Mouse (Mus musculus) left cerebral cortex, adult 9 months (tissue): ENCODE measurements around the gene Zik1.

Experiments
- DNase-seq, 2 experiments: peaks; one replicate each; pipeline ENCODE4 v3.0.0; 2022; ENCODE audit warnings: low spot score in 2 of 2

Gene Zik1

DNA sequence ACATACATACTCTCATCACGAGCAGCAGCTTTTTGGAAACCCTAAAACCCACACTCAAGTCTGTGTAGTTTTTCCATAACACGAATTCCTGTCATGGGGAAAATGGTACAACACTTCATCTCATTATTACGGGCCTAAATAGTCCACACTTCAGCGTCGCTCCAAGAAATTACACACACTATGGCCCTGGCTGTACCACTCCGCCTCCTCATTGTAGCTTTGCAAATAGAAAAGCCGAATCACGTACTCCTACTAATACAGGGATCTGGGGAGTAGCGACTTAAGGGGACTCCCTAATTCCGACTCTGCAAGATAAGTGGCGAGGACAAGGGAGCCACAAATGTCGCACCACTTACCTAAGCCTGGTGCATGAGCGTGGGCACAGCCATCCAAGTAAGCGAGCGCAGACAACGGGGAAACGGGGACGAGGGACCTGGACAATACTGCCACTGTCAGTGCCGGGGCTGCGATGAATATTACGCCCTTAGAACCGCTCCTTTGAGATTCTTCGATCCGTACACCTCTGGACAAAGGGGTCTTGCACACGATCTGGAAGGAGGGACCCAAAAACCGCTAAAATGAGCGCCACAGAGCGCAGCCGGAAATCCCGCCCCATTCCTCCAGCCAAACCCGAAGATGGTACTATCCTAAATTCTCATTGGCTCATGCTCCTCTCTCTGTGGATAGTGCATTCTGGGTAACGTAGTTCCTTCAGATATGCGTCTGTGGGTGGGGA, at the start of gene Zik1:
Zik1 (minus strand) TSS at position 609 of the 736 bp plus-strand sequence.
- DNase-seq, result peak; percentile 50 to 82

DNA sequence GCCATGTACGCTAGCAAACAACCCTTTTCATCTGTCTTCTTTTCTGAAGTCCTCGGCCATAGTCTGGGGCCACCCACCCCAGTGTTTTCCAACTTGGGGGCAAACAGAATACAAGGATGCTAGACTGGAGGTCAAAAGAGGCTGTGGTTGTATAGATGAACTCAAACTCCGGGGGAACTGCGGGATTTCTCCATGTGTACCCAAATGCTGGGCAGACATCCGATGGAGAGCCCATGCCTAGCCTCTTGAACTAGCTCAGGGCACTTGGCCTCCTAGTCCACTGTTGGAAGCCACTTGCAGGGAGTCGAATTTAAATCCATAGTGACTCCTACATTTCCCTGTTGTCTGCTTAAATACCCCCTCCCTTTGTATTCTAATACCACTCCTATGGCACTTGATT, 384 bp upstream of the Zik1 start:
- no peak for DNase-seq

DNA sequence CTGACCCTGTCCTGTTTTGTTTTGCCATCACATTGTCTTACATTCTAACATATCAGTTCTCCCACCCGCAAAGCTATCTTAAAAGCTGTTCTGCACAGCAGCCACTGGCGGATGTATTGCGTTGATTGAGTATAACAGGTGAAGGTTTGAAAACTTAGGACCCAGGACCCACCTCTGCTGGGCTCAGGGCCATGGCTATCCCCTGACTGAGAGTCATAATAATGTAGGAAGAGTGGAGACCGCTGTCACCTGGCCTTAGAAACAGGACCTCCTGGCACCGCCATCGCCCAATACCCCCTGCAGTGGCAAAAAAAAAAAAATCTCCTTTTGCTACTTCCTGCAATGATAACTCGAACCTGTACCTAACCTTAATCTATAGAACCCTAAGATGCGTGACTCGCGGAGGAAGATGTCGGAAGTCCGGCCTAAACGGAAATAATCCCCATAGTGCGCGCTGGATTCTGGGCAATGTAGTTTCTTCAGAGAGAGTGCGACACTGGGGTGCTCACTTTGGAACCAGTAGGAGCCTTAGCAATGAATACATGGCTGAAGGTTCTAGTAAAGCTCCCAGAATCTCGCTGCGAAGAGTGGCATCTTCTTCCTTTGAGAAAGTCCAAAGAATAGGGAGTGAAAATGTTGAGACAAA, 14.5 kb downstream of the Zik1 start:
- DNase-seq, result peak; percentile 10 to 70

DNA sequence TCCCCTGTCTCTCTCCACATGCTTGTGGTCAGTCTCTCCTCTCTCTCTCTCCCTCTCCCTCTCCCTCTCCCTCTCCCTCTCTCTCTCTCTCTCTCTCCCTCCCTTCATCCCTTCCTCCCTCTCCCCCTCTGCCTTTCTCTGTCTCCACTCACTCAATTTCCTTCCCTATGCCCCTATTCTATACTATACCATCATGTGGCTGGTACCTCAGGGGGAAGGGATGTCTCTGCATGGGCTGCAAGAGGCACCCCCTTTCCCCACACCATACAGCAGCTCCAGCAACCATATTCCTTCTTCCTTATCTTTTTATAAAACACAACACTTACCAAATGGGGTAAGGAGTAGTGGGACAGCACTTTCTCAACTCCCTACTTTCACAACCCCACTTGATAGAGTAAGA, 15.4 kb downstream of the Zik1 start:
- DNase-seq, result no peak

DNA sequence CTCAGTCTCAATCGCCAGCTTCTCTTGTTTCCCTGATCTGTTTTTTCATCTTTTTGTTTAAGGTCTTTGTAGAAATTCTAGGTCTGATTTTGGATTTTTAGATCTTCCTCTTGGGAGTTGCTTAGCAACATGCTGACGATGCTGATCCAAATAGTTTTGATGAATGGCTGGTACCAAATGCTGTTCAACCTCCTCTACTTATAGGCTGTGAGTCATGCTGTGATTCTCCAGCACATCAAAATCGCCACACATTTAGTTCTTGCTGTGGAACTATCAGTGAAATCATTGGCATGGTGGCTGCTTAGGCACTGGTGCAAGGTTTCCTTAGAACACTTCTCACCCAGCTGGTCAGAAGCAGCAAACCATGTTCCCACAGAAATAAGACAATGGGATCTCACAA, 37.0 kb downstream of the Zik1 start:
- peak; percentile 16 to 23 for DNase-seq

DNA sequence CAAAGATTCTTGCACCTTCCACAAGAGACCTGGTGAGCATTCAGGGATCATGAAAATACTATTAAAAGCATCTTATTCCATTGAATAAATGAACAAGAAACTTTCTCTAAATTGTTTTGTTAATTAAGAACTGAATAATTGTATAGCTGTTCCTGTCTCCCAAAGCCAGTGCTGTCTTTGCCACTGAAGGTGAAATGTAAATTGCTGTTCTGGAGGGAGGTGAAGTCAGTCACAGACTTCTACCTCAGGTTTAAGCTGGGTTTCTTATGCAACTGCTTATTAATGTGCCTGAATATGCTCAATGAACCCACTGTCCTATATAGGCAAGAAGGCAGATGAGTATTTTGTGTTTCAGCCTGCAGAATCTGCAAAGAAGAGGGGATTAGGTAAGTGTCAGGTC, 52.2 kb downstream of the Zik1 start, which contains the start of gene Vmn1r67:
Vmn1r67 (plus strand) TSS at position 301 of the 400 bp plus-strand sequence.
- no peak for DNase-seq
